Mouse (Mus musculus): ENCODE measurements around the gene Hoga1. TPM values are rescaled to one million over a fixed set of nuclear protein-coding genes. Genes with fewer than 3 reads are reported as not detected.
"Not testable (repeated sequence)": the region's sequence is repeated elsewhere in the genome, so short reads cannot be mapped to it uniquely, and the experiment has no call there.

Gene Hoga1
- polyA plus RNA-seq, 1 experiment from 2014 or later = 1.6 TPM

DNA sequence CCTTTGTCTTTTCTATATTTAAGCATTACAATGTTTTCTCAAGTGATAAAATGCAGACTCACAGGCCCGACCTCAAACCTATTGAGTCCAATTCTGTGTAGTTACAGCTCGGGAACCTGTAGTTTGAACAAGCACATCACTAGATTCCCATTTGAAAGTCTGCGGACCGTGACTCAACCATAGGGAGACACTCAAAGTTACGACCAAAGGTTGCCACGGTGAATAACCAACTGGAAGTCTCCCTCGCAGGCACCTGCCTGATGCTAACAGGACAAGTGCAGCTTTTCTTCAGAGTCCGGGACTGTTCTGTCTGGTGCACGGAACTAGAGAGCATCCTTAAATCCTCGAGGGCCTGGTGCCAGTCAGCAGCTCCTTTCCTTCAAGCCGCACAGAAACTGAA, 35.1 kb downstream of the Hoga1 start:
- H3K9me3 ChIP-seq = no peaks in the 10 kb centered on the region
- no peak for DNase-seq (ENCODE audit: low spot score)
- H3K27ac ChIP-seq = no peak overlapping the region

DNA sequence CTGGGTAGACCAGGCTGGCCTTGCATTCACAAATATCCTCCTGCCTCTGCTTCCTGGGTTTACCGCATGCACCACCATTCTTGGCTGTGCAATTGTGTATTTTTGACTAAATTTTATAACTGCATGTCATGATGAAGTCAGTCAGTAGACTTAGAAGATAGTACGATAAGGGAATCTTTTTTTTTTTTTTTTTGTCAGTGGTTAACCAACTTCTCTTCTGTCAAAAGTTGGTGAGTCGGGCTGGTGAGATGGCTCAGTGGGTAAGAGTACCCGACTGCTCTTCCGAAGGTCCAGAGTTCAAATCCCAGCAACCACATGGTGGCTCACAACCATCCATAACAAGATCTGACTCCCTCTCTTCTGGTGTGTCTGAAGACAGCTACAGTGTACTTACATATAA, 36.2 kb downstream of the Hoga1 start:
- WGBS = 88% methylated on average over 5 of the region's 5 CpGs
- not testable (repeated sequence) for H3K27ac ChIP-seq; H3K36me3 ChIP-seq; H3K4me3 ChIP-seq; H3K27me3 ChIP-seq (ENCODE audit: insufficient read depth, poor library complexity, severe bottlenecking); DNase-seq (ENCODE audit: low spot score); H3K9me3 ChIP-seq
- H3K4me1 ChIP-seq = peaks cover 11% of the 10 kb centered on the region

More for the DNA sequence above, 35.1 kb downstream of the Hoga1 start:
- Histone ChIP-seq H3K4me3 (no peak overlapping the region), H3K36me3 (peaks cover 8% of the 10 kb centered on the region), H3K4me1 (peaks cover under 1% of the 10 kb centered on the region), H3K27me3 (ENCODE audit: insufficient read depth, poor library complexity, severe bottlenecking) (no peaks in the 10 kb centered on the region)
- 81% methylated on average over 11 of the region's 11 CpGs for WGBS

DNA sequence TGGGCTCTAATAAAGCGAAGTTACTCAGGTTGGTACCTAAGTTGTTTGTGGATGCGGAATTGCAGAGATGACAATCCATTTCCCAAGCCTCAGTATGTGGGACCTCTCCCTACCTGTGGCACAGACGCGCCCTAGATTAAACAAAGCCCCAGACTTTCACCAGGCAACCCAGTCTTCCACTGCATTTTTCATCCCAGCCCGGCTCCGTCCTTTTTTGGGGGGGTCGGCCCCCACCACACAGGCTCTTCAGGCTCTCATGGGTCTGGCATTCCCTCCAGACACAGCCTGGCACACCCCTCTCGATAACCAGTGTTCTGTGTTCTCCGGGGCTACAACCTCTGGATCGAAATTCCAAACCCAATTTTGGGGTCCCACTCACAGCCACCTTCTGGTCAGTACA, 40.3 kb downstream of the Hoga1 start:
- Histone ChIP-seq H3K27me3 (ENCODE audit: insufficient read depth, poor library complexity, severe bottlenecking) (no peaks in the 10 kb centered on the region), H3K4me3 (peak overlapping the region; percentile 84), H3K4me1 (peaks cover 26% of the 10 kb centered on the region), H3K9me3 (no peaks in the 10 kb centered on the region), H3K27ac (peak overlapping the region; percentile 85), H3K36me3 (no peaks in the 10 kb centered on the region)
- no peak for DNase-seq (ENCODE audit: low spot score)
- 9% methylated on average over 10 of the region's 10 CpGs for WGBS

DNA sequence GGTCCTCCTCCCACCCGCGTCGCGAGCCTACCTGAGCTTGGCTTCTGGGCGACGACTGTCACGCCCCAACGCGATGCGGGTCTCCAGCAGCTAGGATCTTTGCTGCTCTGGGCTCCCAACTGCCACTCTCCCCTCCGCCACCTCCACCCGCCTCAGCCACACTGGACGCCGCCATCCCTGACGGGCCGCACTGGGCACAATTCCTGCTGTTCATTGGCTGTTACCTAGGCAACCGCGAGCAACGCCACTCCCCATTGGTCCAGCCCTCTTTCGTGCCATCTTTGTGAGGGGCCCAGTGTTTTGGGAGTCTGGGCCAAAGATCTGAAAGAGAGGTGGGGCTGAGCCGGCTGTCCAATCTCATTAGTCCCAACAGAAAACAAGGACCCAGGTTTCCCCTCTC, 40.8 kb downstream of the Hoga1 start, which contains the start of gene Morn4:
TSS of gene Morn4 (minus strand) at position 192 of the 400 bp plus-strand sequence.
- Histone ChIP-seq H3K27me3 (ENCODE audit: insufficient read depth, poor library complexity, severe bottlenecking) (no peaks in the 10 kb centered on the region), H3K4me3 (peak within 1 kb of the TSS; percentile 84), H3K9me3 (no peaks in the 10 kb centered on the region), H3K36me3 (no peaks in the 10 kb centered on the region), H3K27ac (peak within 1 kb of the TSS; percentile 85), H3K4me1 (peaks cover 27% of the 10 kb centered on the region)
- peak; percentile 95 for DNase-seq (ENCODE audit: low spot score)
- under 1% methylated on average over 21 of the region's 21 CpGs for WGBS

DNA sequence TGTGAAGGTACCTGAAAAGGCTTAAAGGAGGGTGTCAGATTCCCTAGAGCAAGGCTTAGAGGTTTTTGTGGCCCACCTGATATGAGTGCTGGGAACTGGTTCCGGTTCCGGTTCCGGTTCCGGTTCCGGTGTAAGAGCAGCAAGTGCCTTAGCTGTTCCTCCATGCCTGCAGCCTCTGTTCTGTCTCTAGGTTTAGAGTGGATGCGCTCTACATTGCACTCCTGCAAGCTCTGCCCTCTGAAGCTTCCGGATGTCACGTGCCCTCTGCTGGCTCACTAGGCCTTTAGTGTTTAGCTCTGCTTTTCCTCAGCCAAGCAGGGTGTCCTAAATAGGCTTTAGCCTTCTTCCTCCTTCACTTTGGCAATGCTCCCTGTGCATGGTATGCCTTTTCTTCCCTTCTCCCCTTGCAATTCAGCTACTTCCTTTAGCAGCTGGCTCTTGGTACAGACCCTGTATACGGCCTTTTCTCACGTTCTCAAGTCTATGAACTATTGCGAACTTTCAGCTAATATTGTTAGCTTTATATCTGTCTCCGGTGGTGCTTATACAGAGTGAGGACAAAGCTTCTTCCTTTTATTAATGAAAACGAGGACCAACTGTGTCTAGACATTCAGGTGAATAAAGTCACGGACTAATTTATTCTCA, 43.8 kb downstream of the Hoga1 start:
- peak overlapping the region; percentile 97 for H3K4me3 ChIP-seq
- peaks cover 7% of the 10 kb centered on the region for H3K36me3 ChIP-seq
- H3K27ac ChIP-seq = peak overlapping the region; percentile 96
- peak; percentile 88 for DNase-seq (ENCODE audit: low spot score)
- peaks cover 39% of the 10 kb centered on the region for H3K4me1 ChIP-seq
- H3K9me3 ChIP-seq = no peaks in the 10 kb centered on the region
- H3K27me3 ChIP-seq (ENCODE audit: insufficient read depth, poor library complexity, severe bottlenecking) = no peaks in the 10 kb centered on the region
- 19% methylated on average over 14 of the region's 14 CpGs for WGBS

DNA sequence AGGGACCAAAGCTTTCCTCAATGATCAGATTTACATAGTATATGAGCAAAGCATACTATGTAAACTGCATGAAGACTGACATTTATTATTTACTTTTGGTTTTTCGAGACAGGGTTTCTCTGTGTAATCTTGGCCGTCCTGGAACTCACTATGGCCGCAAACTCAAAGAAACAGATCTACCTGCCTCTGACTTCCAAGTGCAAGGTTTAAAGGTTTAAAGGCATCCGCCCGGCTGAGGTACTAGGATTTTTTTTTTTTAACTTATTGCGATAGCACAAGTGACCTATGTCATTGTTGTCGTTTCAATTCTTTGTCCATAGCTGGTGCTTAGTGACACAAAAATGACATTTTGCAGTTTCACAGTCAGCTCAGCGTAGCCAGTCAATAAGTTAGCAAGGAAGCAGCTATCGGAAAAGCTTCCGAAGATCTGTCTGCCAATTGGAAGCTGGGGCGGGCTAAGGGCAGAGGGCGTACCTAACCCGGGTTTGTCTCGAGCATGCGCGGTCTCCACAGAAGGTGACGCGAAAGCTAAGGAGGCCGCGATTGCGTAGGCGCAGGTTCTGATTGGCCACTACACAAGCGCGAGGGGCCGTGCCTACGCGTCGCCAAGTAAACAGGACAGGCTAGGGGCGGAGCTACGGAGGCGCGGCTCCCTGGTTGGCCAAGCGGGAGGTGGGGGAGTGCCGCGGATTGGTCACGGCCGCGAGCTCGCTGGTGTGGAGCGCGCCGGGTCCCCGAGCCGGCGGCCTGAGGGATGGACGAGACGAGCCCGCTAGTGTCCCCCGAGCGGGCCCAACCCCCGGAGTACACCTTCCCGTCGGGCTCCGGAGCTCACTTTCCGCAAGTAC, 44.6 kb downstream of the Hoga1 start, which contains the start of gene Pi4k2a:
TSS of gene Pi4k2a (plus strand) at position 723 of the 848 bp plus-strand sequence.
- Histone ChIP-seq H3K27me3 (ENCODE audit: insufficient read depth, poor library complexity, severe bottlenecking) (no peaks in the 10 kb centered on the region), H3K4me3 (peak within 1 kb of the TSS; percentile 97), H3K36me3 (peaks cover 7% of the 10 kb centered on the region), H3K4me1 (peaks cover 39% of the 10 kb centered on the region), H3K27ac (peak within 1 kb of the TSS; percentile 96), H3K9me3 (no peaks in the 10 kb centered on the region)
- WGBS = 1% methylated on average over 55 of the region's 55 CpGs
- DNase-seq (ENCODE audit: low spot score) = peak; percentile 100

DNA sequence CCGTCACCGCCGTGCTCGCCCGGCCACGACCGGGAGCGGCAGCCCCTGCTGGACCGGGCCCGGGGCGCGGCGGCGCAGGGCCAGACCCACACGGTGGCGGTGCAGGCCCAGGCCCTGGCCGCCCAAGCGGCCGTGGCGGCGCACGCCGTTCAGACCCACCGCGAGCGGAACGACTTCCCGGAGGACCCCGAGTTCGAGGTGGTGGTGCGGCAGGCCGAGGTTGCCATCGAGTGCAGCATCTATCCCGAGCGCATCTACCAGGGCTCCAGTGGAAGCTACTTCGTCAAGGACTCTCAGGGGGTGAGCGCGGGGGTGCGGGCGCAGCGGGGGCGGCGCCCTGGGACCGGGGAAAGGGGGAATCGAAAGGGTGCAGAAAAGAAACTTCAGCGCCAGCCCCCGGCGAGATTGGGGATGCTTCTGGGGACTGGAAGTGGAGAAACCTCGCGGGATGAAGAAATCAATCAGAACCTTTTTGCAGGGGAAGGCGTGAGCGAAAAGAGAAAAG, 45.3 kb downstream of the Hoga1 start:
- H3K4me3 ChIP-seq = peak overlapping the region; percentile 97
- peaks cover 11% of the 10 kb centered on the region for H3K36me3 ChIP-seq
- H3K27ac ChIP-seq = peak overlapping the region; percentile 96
- peaks cover 36% of the 10 kb centered on the region for H3K4me1 ChIP-seq
- no peaks in the 10 kb centered on the region for H3K9me3 ChIP-seq
- H3K27me3 ChIP-seq (ENCODE audit: insufficient read depth, poor library complexity, severe bottlenecking) = no peaks in the 10 kb centered on the region
- peak; percentile 84 for DNase-seq (ENCODE audit: low spot score)
- 0% methylated on average over 52 of the region's 52 CpGs for WGBS

DNA sequence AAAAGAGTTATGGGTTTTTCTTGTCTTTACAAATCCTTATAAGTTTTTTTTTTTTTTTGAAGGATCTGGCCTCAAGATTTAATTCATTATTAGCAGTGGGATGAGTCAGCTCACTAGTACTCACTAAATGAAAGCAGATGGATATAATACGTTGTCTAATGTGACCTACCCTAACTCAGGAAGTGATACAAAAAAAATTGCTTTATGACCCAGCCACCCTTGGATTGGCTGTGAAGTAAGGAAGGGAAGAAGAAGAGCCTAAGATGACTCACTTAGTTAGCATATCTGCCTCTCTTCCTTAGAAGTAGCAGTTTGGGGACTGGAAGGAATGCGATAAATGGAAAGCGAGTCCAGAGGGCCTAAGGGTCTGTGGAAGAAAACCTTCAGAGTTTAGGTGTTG, 54.0 kb downstream of the Hoga1 start:
- no peak overlapping the region for H3K27ac ChIP-seq

DNA sequence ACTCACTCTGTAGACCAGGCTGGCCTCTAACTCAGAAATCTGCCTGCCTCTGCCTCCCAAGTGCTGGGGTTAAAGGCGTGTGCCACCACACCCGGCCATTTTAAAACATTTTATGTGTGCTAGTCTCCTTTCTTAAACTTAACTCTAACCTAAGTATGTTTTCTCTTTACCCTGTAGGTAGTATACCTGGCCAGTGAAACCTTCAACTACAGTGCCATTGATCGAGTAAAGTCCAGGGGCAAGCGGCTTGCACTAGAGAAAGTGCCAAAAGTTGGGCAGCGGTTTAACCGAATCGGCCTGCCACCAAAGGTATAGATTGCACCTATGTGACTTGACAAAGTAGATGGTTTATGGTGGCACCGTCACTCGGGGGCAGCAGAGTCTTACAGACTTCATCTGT, 59.3 kb downstream of the Hoga1 start:
- H3K36me3 ChIP-seq = peaks cover 54% of the 10 kb centered on the region
- H3K4me3 ChIP-seq = no peak overlapping the region
- H3K27ac ChIP-seq = no peak overlapping the region
- no peaks in the 10 kb centered on the region for H3K27me3 ChIP-seq (ENCODE audit: insufficient read depth, poor library complexity, severe bottlenecking)
- no peaks in the 10 kb centered on the region for H3K4me1 ChIP-seq
- no peaks in the 10 kb centered on the region for H3K9me3 ChIP-seq
- 91% methylated on average over 9 of the region's 9 CpGs for WGBS
- DNase-seq (ENCODE audit: low spot score) = no peak

More for the DNA sequence above, 54.0 kb downstream of the Hoga1 start:
- Histone ChIP-seq H3K36me3 (peaks cover 38% of the 10 kb centered on the region), H3K9me3 (no peaks in the 10 kb centered on the region), H3K4me3 (no peak overlapping the region), H3K4me1 (no peaks in the 10 kb centered on the region), H3K27me3 (ENCODE audit: insufficient read depth, poor library complexity, severe bottlenecking) (no peaks in the 10 kb centered on the region)
- no peak for DNase-seq (ENCODE audit: low spot score)
- WGBS = 88% methylated on average over 3 of the region's 3 CpGs

DNA sequence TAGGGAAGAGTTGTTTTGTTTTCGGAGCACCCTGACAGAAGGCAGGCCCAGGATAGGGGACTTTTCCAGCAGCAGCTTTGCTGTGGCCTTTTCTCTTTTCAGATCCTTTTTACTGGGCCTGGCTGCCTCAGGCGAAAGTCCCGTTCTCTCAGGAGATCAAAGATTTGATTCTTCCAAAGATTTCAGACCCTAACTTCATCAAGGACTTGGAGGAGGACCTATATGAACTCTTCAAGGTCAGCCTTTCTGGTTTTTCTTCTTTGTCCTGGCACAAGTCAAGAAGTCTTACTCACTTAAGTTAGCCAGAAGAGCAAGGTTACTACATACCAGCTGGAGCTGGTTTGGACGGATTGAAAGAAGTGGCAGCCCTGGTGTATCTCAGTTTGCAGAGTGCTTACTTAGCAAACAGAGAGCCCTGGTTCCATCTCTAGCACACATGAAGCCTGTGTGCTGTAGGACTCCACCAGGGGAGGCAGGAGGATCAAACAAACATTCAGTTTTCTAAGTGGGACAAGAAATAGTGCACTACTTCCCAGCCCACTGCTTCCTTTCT, 70.4 kb downstream of the Hoga1 start:
- Histone ChIP-seq H3K9me3 (no peaks in the 10 kb centered on the region), H3K27me3 (ENCODE audit: insufficient read depth, poor library complexity, severe bottlenecking) (no peaks in the 10 kb centered on the region), H3K4me3 (no peak overlapping the region), H3K4me1 (no peaks in the 10 kb centered on the region), H3K27ac (no peak overlapping the region), H3K36me3 (peaks cover 77% of the 10 kb centered on the region)
- 87% methylated on average over 4 of the region's 4 CpGs for WGBS
- no peak for DNase-seq (ENCODE audit: low spot score)

DNA sequence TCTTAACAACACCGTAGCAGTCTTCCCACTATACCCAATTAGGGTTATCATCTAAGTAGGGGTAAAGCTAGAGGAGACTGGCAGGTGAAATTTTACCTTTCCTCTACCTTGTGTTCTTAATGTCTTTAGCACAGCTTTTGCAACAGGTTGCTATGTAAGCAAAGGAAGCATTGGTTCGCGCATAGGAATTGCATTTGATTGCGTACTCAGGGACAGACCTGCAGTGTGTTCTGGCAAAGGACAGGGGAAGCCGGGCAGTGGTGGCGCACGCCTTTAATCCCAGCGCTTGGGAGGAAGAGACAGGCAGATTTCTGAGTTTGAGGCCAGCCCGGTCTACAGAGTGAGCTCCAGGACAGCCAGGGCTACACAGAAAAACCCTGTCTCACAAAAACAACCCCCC, 72.7 kb downstream of the Hoga1 start:
- no peak overlapping the region for H3K27ac ChIP-seq

DNA sequence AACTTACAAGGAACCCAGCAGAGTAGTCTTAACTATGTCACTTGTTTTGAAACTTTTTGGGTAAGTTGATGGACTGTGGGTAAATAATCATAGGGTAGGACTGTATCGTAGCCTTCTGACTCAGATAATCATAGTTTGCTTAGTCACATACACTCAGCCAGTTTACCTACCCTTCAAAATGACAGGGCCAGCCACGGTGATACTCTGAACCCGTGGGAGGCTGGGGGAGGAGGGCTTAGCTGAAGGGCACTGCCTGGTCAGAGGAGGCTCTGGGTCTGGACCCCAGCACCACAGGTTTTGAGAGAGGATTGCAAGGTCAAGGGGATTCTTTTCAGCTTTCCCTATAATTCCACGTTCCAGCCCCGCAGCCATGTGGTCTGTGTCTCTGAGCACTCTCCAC, 73.2 kb downstream of the Hoga1 start:
- no peak for DNase-seq (ENCODE audit: low spot score)
- Histone ChIP-seq H3K4me3 (no peak overlapping the region), H3K36me3 (peaks cover 93% of the 10 kb centered on the region), H3K27ac (no peak overlapping the region), H3K4me1 (no peaks in the 10 kb centered on the region), H3K27me3 (ENCODE audit: insufficient read depth, poor library complexity, severe bottlenecking) (no peaks in the 10 kb centered on the region), H3K9me3 (no peaks in the 10 kb centered on the region)
- WGBS = 86% methylated on average over 5 of the region's 5 CpGs

More for the DNA sequence above, 72.7 kb downstream of the Hoga1 start:
- Histone ChIP-seq H3K36me3 (peaks cover 93% of the 10 kb centered on the region), H3K27me3 (ENCODE audit: insufficient read depth, poor library complexity, severe bottlenecking) (no peaks in the 10 kb centered on the region), H3K4me3 (no peak overlapping the region), H3K4me1 (no peaks in the 10 kb centered on the region), H3K9me3 (no peaks in the 10 kb centered on the region)
- DNase-seq (ENCODE audit: low spot score) = no peak
- 91% methylated on average over 9 of the region's 9 CpGs for WGBS

DNA sequence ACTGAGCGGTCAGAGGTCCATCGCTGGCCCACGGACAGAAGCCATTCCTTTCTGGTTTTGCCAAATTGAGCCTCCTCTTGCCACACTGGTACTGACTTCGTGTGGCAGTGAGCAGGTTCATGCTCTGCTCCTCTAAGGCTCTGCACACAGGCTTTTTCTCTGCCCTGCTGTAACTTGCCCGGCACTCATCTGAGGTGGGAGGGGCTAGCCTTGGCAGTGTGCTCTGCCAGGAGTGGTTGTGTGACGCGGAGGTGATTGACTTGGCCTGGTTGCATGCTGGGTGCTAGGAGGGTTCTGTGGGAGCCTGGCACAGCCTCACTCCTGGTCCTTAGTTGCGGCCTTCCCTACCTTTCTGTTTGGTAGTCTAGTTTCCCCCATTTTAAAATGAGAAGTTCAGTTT, 75.0 kb downstream of the Hoga1 start:
- no peaks in the 10 kb centered on the region for H3K27me3 ChIP-seq (ENCODE audit: insufficient read depth, poor library complexity, severe bottlenecking)
- H3K9me3 ChIP-seq = no peaks in the 10 kb centered on the region
- no peak overlapping the region for H3K4me3 ChIP-seq
- peaks cover 88% of the 10 kb centered on the region for H3K36me3 ChIP-seq
- 88% methylated on average over 8 of the region's 8 CpGs for WGBS
- no peaks in the 10 kb centered on the region for H3K4me1 ChIP-seq
- no peak overlapping the region for H3K27ac ChIP-seq
- no peak for DNase-seq (ENCODE audit: low spot score)
